Mouse (Mus musculus): ENCODE results near the gene Dlx4. TPM values are rescaled to one million over a fixed set of nuclear protein-coding genes. Genes with fewer than 3 reads are reported as not detected.

Gene Dlx4
- polyA plus RNA-seq (2012; rRNA removed) = 2.0 and 2.4 TPM in 2 replicates
- polyA plus RNA-seq (2014; fragmentation: Nextera tagmentation; extraction: Ambion mirVana) = 3.3 and 3.4 TPM in 2 replicates

DNA sequence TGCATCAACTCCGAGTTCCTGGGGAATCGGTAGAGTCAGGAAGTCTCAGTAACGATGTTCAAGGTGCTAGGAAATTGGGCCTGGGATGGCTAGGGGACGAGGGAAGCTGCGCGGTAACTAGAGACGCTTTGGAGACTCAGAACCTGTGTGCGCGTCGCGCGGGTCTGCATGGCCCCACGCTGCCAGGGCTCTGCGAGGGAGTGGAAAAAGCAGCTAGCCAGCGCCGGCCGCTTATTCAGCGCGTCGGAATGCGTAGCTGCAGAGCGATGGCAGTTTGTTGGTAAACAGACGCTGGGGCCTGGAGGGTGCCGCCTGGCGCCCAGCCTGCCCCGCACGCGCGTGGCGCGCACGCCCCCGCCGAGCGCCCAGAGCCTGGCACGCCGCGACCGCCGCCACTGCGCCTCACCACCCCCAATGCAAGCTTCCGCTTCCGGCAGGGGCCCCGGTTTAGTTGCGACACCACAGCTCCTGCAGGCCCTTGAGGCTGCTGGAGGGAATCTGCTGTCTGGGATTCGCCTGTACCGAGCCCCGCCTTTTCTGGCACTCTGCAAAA is at the start of gene Dlx4:
Gene Dlx4, minus strand, starts transcription at position 413 of the 553 bp plus-strand sequence.
- Histone ChIP-seq H3K4me2 (replicated peaks; ENCODE audit: low read depth, low read length, severe bottlenecking) (peak within 1 kb of the TSS; percentile 77), H3K9me3 (ENCODE audit: control insufficient read depth, low read length) (no peaks in the 10 kb centered on the region), H3K36me3 (ENCODE audit: control insufficient read depth, insufficient read depth, low read length) (no peaks in the 10 kb centered on the region), H3K27ac (replicated peaks; ENCODE audit: low read depth, low read length) (no peak within 1 kb of the TSS), H3K4me1 (ENCODE audit: control insufficient read depth, insufficient read depth, low read length) (peaks cover 36% of the 10 kb centered on the region), H3K9ac (ENCODE audit: low read depth, low read length, severe bottlenecking) (peak within 1 kb of the TSS; percentile 40; the same call in 1 of the 2 replicates), H3K27me3 (ENCODE audit: control insufficient read depth, insufficient read depth, low read length) (peaks cover 98% of the 10 kb centered on the region), H3K4me3 (replicated peaks; ENCODE audit: low read length) (peak within 1 kb of the TSS; percentile 40)
- TF ChIP-seq POLR2A (IDR thresholded peaks at IDR 0.05; ENCODE audit: borderline replicate concordance, extremely low read depth, insufficient read depth, insufficient read length) = no peak
- WGBS = under 1% methylated on average over 38 of the region's 48 CpGs
- no peak for DNase-seq (ENCODE audit: low spot score)
- no peak for ATAC-seq (ENCODE audit: low FRiP score, low read depth)

DNA sequence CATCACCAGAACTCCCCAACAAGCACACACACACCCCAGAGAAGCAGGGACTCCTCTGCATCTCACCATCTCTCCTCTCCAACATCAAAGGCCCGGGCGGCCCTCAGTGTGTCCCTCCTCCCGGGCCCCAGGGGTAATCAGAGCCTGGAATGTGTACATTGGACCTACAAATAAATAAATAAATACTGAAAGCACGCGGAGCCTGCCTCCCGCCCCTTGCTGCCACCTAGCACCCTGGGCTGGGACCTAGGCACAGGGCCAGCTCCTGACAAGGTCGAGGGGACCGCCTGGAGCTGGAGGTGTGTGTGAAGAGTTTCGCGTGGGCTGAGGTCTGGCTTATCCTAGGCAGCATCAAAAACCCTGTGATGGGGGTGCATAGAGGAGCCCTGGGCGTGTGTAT is 43.8 kb upstream of the Dlx4 start:
- TF ChIP-seq POLR2A (IDR thresholded peaks at IDR 0.05; ENCODE audit: borderline replicate concordance, extremely low read depth, insufficient read depth, insufficient read length) = no peak
- Histone ChIP-seq H3K27ac (replicated peaks; ENCODE audit: low read depth, low read length) (no peak overlapping the region), H3K9me3 (ENCODE audit: control insufficient read depth, low read length) (no peaks in the 10 kb centered on the region), H3K36me3 (ENCODE audit: control insufficient read depth, insufficient read depth, low read length) (no peaks in the 10 kb centered on the region), H3K4me1 (ENCODE audit: control insufficient read depth, insufficient read depth, low read length) (peaks cover 27% of the 10 kb centered on the region), H3K9ac (ENCODE audit: low read depth, low read length, severe bottlenecking) (no peak overlapping the region), H3K4me3 (replicated peaks; ENCODE audit: low read length) (no peak overlapping the region), H3K27me3 (ENCODE audit: control insufficient read depth, insufficient read depth, low read length) (no peaks in the 10 kb centered on the region), H3K4me2 (replicated peaks; ENCODE audit: low read depth, low read length, severe bottlenecking) (no peak overlapping the region)
- no peak for DNase-seq (ENCODE audit: low spot score)
- WGBS = 31% methylated on average over 11 of the region's 11 CpGs
- ATAC-seq (ENCODE audit: low FRiP score, low read depth) = no peak

DNA sequence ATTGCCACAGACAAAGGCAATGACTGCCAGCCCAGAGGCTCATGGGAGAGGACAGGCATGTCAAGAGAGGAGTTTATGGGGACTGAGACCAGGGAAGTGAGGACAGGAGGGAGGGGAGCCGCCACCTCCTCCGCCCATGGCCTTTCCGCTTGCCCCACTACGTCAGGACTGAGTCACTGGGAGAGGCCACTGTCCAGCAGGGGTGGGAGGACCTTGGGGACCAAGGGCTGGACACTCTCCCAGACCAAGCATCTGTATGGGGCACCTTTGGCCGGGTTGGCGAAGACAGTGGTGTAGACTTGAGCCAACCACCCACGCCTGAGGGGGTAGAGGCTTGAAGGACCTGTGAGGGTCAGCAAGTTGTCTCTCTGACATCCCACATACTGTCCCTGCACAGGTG is 40.8 kb upstream of the Dlx4 start:
- H3K27ac ChIP-seq (replicated peaks; ENCODE audit: low read depth, low read length) = no peak overlapping the region
- no peak overlapping the region for H3K4me2 ChIP-seq (replicated peaks; ENCODE audit: low read depth, low read length, severe bottlenecking)
- 91% methylated on average over 7 of the region's 7 CpGs for WGBS
- H3K4me1 ChIP-seq (ENCODE audit: control insufficient read depth, insufficient read depth, low read length) = peaks cover 46% of the 10 kb centered on the region
- no peak for DNase-seq (ENCODE audit: low spot score)
- no peak for TF ChIP-seq POLR2A (IDR thresholded peaks at IDR 0.05; ENCODE audit: borderline replicate concordance, extremely low read depth, insufficient read depth, insufficient read length)
- no peak overlapping the region for H3K4me3 ChIP-seq (replicated peaks; ENCODE audit: low read length)
- H3K27me3 ChIP-seq (ENCODE audit: control insufficient read depth, insufficient read depth, low read length) = no peaks in the 10 kb centered on the region
- no peaks in the 10 kb centered on the region for H3K9me3 ChIP-seq (ENCODE audit: control insufficient read depth, low read length)
- no peak overlapping the region for H3K9ac ChIP-seq (ENCODE audit: low read depth, low read length, severe bottlenecking)
- no peaks in the 10 kb centered on the region for H3K36me3 ChIP-seq (ENCODE audit: control insufficient read depth, insufficient read depth, low read length)
- ATAC-seq (ENCODE audit: low FRiP score, low read depth) = no peak

DNA sequence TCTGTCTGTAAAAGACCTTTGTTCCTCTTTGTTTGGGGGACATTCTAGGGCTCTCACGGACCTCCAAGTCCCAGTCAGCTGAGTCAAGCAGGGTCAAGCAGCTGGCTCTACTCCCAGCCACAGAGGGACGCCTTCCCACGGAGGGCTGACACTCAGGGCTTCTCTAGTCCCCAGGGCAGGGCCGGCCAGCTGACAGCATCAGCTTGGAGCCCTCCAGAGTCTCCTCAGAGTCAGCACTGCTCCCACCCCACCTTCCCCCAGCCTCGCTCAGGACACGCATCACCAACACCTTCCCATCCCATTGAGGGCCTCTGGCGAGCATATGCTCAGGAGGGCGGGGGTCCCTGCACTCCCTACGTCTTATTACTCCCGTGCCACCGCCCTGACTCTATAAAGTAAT is 39.6 kb upstream of the Dlx4 start:
- Histone ChIP-seq H3K27ac (replicated peaks; ENCODE audit: low read depth, low read length) (no peak overlapping the region), H3K9ac (ENCODE audit: low read depth, low read length, severe bottlenecking) (no peak overlapping the region), H3K4me2 (replicated peaks; ENCODE audit: low read depth, low read length, severe bottlenecking) (no peak overlapping the region; the same call in 1 of the 2 replicates), H3K36me3 (ENCODE audit: control insufficient read depth, insufficient read depth, low read length) (no peaks in the 10 kb centered on the region), H3K27me3 (ENCODE audit: control insufficient read depth, insufficient read depth, low read length) (no peaks in the 10 kb centered on the region), H3K4me1 (ENCODE audit: control insufficient read depth, insufficient read depth, low read length) (peaks cover 47% of the 10 kb centered on the region), H3K9me3 (ENCODE audit: control insufficient read depth, low read length) (no peaks in the 10 kb centered on the region), H3K4me3 (replicated peaks; ENCODE audit: low read length) (no peak overlapping the region)
- no peak for TF ChIP-seq POLR2A (IDR thresholded peaks at IDR 0.05; ENCODE audit: borderline replicate concordance, extremely low read depth, insufficient read depth, insufficient read length)
- no peak for ATAC-seq (ENCODE audit: low FRiP score, low read depth)
- 17% methylated on average over 11 of the region's 11 CpGs for WGBS
- no peak for DNase-seq (ENCODE audit: low spot score)

DNA sequence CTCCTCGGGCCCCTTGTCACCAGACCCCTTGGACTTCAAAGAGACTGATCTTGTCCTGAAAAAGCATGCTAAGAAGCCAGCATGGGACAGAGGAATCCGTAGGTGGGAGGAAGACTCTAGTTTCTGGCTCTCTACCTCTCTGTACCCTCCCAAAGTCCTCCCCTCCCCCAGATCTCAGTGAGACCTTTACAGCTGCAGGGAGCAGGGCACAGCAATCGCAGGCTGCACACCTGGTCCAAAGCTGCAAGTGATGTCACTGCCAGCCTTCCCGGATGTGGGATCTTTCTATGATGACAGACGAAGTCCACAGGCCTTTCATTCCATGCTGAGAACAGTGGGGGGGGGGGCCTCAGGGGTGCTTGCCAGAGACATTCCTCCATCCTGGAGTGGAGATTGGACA is 38.5 kb upstream of the Dlx4 start:
- Histone ChIP-seq H3K9me3 (ENCODE audit: control insufficient read depth, low read length) (no peaks in the 10 kb centered on the region), H3K9ac (ENCODE audit: low read depth, low read length, severe bottlenecking) (no peak overlapping the region), H3K36me3 (ENCODE audit: control insufficient read depth, insufficient read depth, low read length) (no peaks in the 10 kb centered on the region), H3K4me2 (replicated peaks; ENCODE audit: low read depth, low read length, severe bottlenecking) (no peak overlapping the region), H3K27me3 (ENCODE audit: control insufficient read depth, insufficient read depth, low read length) (no peaks in the 10 kb centered on the region), H3K4me3 (replicated peaks; ENCODE audit: low read length) (no peak overlapping the region), H3K27ac (replicated peaks; ENCODE audit: low read depth, low read length) (no peak overlapping the region), H3K4me1 (ENCODE audit: control insufficient read depth, insufficient read depth, low read length) (peaks cover 45% of the 10 kb centered on the region)
- ATAC-seq (ENCODE audit: low FRiP score, low read depth) = no peak
- no peak for TF ChIP-seq POLR2A (IDR thresholded peaks at IDR 0.05; ENCODE audit: borderline replicate concordance, extremely low read depth, insufficient read depth, insufficient read length)
- 10% methylated on average over 5 of the region's 5 CpGs for WGBS
- no peak for DNase-seq (ENCODE audit: low spot score)
